Mouse (Mus musculus): ENCODE data around the gene C2cd4d. TPM values are rescaled to one million over a fixed set of nuclear protein-coding genes. Genes with fewer than 3 reads are reported as not detected.

C2cd4d gene
- polyA plus RNA-seq (2015; fragmentation: Nextera tagmentation; extraction: Ambion mirVana) = 0.06 and 0.17 TPM in 2 replicates

DNA sequence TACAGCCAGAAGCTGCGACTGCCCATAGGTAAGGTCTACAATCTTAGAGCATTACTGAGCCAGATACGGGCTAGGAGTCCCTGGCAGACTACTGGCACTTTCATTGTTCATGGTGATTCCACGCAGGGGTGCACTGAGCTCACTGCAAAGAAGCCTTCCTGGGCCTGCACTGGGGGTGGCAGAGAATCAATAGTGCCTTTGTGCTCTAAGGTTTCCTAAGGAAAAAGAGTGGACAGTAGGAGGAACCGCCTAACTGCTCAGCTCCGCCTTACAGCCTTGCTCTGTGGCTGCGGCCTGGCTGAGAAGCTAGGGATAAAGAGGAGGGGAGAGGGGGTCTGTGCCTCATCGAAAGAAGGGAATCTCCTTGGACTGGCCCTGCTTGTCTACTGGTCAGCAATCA lies at the start of gene C2cd4d:
TSS of gene C2cd4d (plus strand) at position 301 of the 400 bp plus-strand sequence.
- WGBS (ENCODE audit: insufficient replicate concordance) = 62% methylated on average over 7 of the region's 7 CpGs
- Histone ChIP-seq H3K4me3 (replicated peaks) (peak within 1 kb of the TSS; percentile 43), H3K27ac (replicated peaks) (no peak within 1 kb of the TSS), H3K9me3 (replicated peaks) (no peaks in the 10 kb centered on the region), H3K4me1 (replicated peaks) (no peaks in the 10 kb centered on the region), H3K4me2 (peak within 1 kb of the TSS; percentile 66), H3K9ac (no peak within 1 kb of the TSS), H3K36me3 (replicated peaks) (no peaks in the 10 kb centered on the region), H3K27me3 (peaks cover 57% of the 10 kb centered on the region)
- ATAC-seq (ENCODE audit: insufficient read depth) = no peak

DNA sequence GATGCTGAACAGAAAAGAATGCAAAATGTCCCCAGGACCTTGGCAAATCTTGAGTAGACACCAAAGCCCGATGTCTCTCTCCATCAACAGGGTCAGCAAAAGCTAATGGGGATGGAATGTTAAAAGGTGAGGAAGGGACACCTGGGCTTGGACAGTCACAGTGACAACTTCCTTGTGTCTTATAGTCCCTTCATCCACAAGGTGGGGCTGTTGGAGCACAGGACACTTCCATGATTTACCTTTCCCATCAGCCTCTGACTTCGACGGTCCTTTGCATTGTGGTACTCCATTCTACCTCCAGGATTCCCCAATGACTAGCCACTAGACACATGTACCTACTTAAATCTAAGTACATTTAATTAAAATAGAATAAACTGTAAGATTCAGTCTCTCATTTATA lies 33.6 kb upstream of the C2cd4d start:
- Histone ChIP-seq H3K4me1 (replicated peaks) (no peaks in the 10 kb centered on the region), H3K27me3 (no peaks in the 10 kb centered on the region), H3K36me3 (replicated peaks) (no peaks in the 10 kb centered on the region), H3K4me3 (replicated peaks) (no peak overlapping the region), H3K9me3 (replicated peaks) (no peaks in the 10 kb centered on the region), H3K9ac (no peak overlapping the region), H3K4me2 (no peak overlapping the region), H3K27ac (replicated peaks) (no peak overlapping the region)
- no peak for ATAC-seq (ENCODE audit: insufficient read depth)
- WGBS (ENCODE audit: insufficient replicate concordance) = 57% methylated on average over 3 of the region's 3 CpGs

DNA sequence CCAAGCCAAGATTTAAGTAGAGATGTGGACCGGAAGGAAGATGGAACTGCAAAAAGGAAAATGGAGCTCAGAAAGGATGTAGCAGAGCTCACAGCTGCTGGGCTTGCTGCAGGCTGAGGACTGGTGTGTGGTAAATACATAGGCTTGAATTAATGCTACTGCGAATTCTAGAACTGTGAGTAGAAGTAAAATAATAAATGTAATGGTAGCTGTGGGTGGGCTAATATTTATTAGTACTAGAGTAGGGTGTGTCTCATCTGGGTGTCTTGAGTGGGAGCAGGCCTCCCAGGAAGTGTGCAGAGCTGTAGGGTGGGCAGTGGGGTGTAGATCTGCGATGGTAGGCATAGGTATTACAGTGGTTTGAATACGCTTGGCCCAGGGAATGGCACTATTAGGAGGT lies 27.8 kb upstream of the C2cd4d start:
- H3K36me3 ChIP-seq (replicated peaks) = no peaks in the 10 kb centered on the region
- no peaks in the 10 kb centered on the region for H3K4me1 ChIP-seq (replicated peaks)
- ATAC-seq (ENCODE audit: insufficient read depth) = no peak
- H3K4me3 ChIP-seq (replicated peaks) = no peak overlapping the region
- H3K9ac ChIP-seq = no peak overlapping the region
- 68% methylated on average over 4 of the region's 4 CpGs for WGBS (ENCODE audit: insufficient replicate concordance)
- H3K27ac ChIP-seq (replicated peaks) = no peak overlapping the region
- no peaks in the 10 kb centered on the region for H3K27me3 ChIP-seq
- H3K4me2 ChIP-seq = no peak overlapping the region
- no peaks in the 10 kb centered on the region for H3K9me3 ChIP-seq (replicated peaks)

DNA sequence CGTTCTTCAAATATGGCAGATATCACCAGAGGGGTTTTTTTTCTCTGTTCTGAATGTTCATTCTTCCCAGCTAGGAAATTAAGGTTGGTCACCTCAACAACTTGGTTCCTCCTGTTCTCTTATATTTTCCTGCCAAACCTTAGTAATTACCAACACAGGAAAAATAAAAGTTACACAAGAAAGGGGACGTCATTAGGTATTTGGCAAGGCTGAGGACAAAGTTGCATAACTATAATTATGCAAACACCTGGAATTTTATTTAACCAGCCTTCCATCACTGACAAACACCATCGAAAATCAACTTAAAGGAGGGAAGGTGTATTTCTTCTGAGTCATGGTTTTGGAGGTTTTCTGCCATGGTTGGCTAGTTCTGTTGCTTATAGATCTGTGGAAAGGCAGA lies 23.7 kb upstream of the C2cd4d start:
- no peak for ATAC-seq (ENCODE audit: insufficient read depth)
- Histone ChIP-seq H3K4me2 (no peak overlapping the region), H3K9ac (no peak overlapping the region), H3K4me3 (replicated peaks) (no peak overlapping the region), H3K27me3 (no peaks in the 10 kb centered on the region), H3K36me3 (replicated peaks) (no peaks in the 10 kb centered on the region), H3K9me3 (replicated peaks) (no peaks in the 10 kb centered on the region), H3K4me1 (replicated peaks) (no peaks in the 10 kb centered on the region), H3K27ac (replicated peaks) (no peak overlapping the region)
- WGBS (ENCODE audit: insufficient replicate concordance) = 50% methylated on average over 3 of the region's 3 CpGs

DNA sequence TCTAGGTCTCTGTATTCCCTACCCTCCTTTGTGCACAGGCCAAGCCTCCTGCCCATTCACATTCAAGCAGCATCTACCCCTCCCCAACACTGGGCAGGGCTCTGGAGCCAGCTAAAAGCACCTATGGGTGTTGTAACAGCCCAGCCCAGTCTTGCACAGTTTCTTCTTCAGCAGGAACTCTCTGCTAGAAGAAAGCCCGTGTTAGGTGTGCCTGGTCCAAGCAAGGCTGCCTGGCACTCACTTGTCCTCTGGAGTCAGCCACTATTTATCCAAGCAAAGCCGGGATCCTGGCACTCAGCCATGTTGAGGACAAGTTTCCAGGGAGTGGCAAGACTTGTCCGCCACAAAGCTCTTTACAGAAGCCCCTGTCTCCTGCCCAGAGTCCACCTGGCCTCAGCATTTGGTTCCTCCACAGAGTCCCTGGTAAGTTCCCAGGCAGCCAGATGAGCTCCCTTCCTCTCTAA lies 20.2 kb upstream of the C2cd4d start, which contains the start of gene Them5:
TSS of gene Them5 (plus strand) at position 141 of the 464 bp plus-strand sequence.
- no peak within 1 kb of the TSS for H3K9ac ChIP-seq
- 42% methylated on average over 3 of the region's 3 CpGs for WGBS (ENCODE audit: insufficient replicate concordance)
- no peak within 1 kb of the TSS for H3K27ac ChIP-seq (replicated peaks)
- no peak for ATAC-seq (ENCODE audit: insufficient read depth)
- no peaks in the 10 kb centered on the region for H3K27me3 ChIP-seq
- H3K4me2 ChIP-seq = no peak within 1 kb of the TSS
- H3K9me3 ChIP-seq (replicated peaks) = no peaks in the 10 kb centered on the region
- H3K4me1 ChIP-seq (replicated peaks) = no peaks in the 10 kb centered on the region
- no peak within 1 kb of the TSS for H3K4me3 ChIP-seq (replicated peaks)
- H3K36me3 ChIP-seq (replicated peaks) = no peaks in the 10 kb centered on the region

DNA sequence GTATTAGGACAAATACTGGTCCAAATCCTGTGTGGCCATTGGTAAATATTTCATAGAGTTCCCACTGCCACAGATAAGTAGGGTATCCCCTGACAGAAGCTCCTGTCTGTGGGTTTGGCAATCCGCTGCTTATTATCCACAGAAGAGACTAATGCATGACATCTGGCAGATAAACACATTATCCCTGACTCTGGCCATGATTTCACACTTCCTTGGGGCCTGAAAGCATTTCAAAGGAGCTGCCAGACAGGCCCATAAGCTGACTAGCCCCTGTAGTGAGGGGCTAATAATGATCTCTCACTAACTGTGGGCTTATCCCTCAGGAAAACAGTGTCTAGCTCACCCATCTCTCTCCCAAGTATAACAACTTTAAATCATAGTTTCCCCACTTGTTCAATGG lies 19.7 kb upstream of the C2cd4d start:
- no peak overlapping the region for H3K27ac ChIP-seq (replicated peaks)
- H3K36me3 ChIP-seq (replicated peaks) = no peaks in the 10 kb centered on the region
- no peak overlapping the region for H3K4me3 ChIP-seq (replicated peaks)
- H3K9me3 ChIP-seq (replicated peaks) = no peaks in the 10 kb centered on the region
- no peaks in the 10 kb centered on the region for H3K27me3 ChIP-seq
- WGBS (ENCODE audit: insufficient replicate concordance) = 32% methylated on average over 1 of the region's 1 CpGs
- ATAC-seq (ENCODE audit: insufficient read depth) = no peak
- H3K4me1 ChIP-seq (replicated peaks) = no peaks in the 10 kb centered on the region
- H3K4me2 ChIP-seq = no peak overlapping the region
- no peak overlapping the region for H3K9ac ChIP-seq

DNA sequence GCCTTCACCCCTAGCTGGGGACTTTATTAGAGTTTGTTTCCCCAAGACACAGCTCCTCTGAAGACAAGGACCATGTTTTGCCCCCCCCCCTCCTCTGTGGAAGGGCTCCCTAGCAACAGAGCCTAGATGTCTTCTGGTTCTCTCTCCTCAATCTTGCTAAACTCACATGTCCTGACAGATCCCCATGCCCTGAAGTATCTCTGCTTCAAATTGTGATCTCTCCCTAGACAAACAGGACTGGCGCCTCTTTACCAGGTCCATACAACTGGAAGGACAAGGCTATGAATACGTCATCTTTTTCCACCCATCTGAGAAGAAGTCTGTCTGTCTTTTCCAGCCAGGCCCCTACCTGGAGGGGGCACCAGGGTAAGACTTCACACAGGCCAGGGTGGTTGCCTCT lies 18.1 kb upstream of the C2cd4d start:
- 57% methylated on average over 2 of the region's 2 CpGs for WGBS (ENCODE audit: insufficient replicate concordance)
- ATAC-seq (ENCODE audit: insufficient read depth) = no peak
- no peak overlapping the region for H3K27ac ChIP-seq (replicated peaks)
- H3K9me3 ChIP-seq (replicated peaks) = no peaks in the 10 kb centered on the region
- H3K4me3 ChIP-seq (replicated peaks) = no peak overlapping the region
- H3K4me1 ChIP-seq (replicated peaks) = no peaks in the 10 kb centered on the region
- H3K36me3 ChIP-seq (replicated peaks) = no peaks in the 10 kb centered on the region
- no peaks in the 10 kb centered on the region for H3K27me3 ChIP-seq
- H3K4me2 ChIP-seq = no peak overlapping the region
- no peak overlapping the region for H3K9ac ChIP-seq

DNA sequence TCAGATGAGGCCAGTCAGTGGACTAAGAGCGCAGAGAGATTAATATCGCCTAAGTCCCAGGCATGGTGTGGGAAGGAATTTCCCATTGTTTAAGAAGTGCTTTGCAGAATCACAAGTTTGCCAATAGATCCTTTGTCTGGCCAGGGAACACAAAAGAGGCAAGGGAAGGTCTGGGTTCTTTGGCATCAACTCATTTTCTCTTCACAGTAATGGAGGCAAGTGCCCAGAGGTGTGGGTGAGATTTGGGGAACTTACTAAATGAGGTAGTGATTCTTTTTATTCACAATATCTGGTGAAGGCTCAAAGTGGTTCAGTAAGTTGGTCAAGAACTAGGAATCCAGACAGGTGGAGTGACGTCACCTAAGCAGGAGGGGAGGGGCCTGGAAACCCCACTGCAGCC lies 17.3 kb upstream of the C2cd4d start:
- no peak overlapping the region for H3K27ac ChIP-seq (replicated peaks)
- no peak overlapping the region for H3K4me2 ChIP-seq
- no peaks in the 10 kb centered on the region for H3K27me3 ChIP-seq
- no peak overlapping the region for H3K9ac ChIP-seq
- H3K4me1 ChIP-seq (replicated peaks) = no peaks in the 10 kb centered on the region
- no peak overlapping the region for H3K4me3 ChIP-seq (replicated peaks)
- no peaks in the 10 kb centered on the region for H3K9me3 ChIP-seq (replicated peaks)
- ATAC-seq (ENCODE audit: insufficient read depth) = no peak
- H3K36me3 ChIP-seq (replicated peaks) = no peaks in the 10 kb centered on the region
- 47% methylated on average over 3 of the region's 3 CpGs for WGBS (ENCODE audit: insufficient replicate concordance)

DNA sequence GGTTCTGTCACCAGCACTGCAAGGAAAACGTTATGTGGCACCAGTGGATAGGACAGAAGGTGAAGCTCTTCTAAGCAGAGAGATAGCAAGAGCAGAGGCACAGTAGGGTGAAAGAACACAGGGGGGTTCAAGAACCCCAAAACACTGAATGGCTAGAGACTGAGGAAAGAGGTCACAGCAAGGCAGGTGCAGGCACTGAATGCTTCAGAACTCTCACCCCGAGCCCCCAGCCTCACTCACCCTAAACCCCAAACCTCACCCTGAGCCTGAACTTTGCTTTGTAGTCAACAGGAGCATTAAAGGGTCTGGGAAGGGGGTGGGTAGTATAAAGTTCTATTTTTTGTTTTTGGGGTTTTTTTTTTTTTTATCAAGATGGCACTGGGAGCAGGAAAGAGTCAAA lies 14.1 kb upstream of the C2cd4d start:
- ATAC-seq (ENCODE audit: insufficient read depth) = no peak
- no peak overlapping the region for H3K27ac ChIP-seq (replicated peaks)
- H3K4me2 ChIP-seq = no peak overlapping the region
- H3K9ac ChIP-seq = no peak overlapping the region
- H3K27me3 ChIP-seq = no peaks in the 10 kb centered on the region
- no peaks in the 10 kb centered on the region for H3K36me3 ChIP-seq (replicated peaks)
- no peak overlapping the region for H3K4me3 ChIP-seq (replicated peaks)
- H3K4me1 ChIP-seq (replicated peaks) = no peaks in the 10 kb centered on the region
- no peaks in the 10 kb centered on the region for H3K9me3 ChIP-seq (replicated peaks)
- 43% methylated on average over 2 of the region's 2 CpGs for WGBS (ENCODE audit: insufficient replicate concordance)

DNA sequence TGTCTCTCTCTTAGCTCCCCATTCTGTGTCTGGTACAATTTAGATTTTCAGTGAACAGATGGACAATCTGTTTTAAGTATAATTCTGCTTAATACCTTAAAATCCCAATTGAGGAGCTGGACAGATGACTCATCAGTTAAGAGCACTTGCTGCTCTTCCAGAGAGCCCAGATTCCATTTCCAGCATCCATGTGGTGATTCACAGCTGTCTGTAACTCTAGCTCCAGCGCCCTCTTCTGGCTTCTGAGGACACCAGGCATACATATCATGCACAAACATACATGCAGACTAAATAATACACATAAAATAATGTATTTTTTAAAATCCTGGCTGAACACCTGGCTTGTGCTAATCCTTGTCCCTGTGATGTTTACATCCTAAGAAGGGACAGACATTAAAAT lies 1.4 kb upstream of the C2cd4d start:
- WGBS (ENCODE audit: insufficient replicate concordance) = 0% methylated on average over 1 of the region's 1 CpGs
- H3K27me3 ChIP-seq = peaks cover 50% of the 10 kb centered on the region
- ATAC-seq (ENCODE audit: insufficient read depth) = no peak
- no peak overlapping the region for H3K9ac ChIP-seq
- H3K36me3 ChIP-seq (replicated peaks) = no peaks in the 10 kb centered on the region
- H3K4me2 ChIP-seq = no peak overlapping the region
- no peaks in the 10 kb centered on the region for H3K9me3 ChIP-seq (replicated peaks)
- no peak overlapping the region for H3K4me3 ChIP-seq (replicated peaks)
- no peaks in the 10 kb centered on the region for H3K4me1 ChIP-seq (replicated peaks)
- H3K27ac ChIP-seq (replicated peaks) = no peak overlapping the region

DNA sequence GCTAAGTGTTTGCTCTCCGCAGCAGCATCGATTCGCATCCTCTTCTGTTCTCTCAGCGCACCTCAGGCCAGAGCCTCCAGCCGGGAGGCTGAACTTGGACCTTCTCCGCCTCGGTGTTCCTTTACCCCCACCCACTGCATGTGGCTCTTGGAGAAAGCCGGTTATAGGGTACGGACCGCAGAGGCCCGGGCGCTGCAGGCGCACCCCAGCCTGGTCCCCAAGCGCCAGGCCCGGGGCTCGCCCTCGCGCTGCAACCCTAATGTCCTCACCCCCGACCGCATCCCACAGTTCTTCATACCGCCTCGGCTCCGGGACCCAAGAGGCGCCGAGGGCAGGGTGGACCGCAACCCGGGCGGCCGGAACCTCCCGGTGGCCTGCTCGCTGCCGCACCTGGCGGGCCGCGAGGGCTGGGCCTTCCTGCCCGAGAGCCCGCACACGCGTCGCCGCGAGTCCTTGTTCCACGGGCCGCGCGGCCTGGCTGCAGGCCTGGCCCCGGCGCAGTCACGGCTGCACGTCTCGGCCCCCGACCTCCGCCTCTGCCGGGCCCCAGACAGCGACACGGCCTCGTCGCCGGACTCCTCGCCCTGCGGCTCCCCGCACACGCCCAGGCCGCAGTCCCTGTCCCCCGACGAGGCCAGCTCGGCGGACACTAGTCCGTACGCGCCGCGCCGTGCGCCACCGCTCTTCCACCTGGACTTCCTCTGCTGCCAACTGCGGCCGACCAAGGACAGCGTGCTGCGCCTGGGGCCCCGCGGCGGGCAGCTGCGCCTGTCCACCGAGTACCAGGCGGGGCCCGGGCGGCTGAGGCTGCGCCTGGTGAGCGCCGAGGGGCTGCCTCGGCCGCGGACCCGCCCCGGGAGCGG lies 1.3 kb downstream of the C2cd4d start:
- peak overlapping the region; percentile 66 for H3K4me2 ChIP-seq
- peaks cover 57% of the 10 kb centered on the region for H3K27me3 ChIP-seq
- ATAC-seq (ENCODE audit: insufficient read depth) = no peak
- no peaks in the 10 kb centered on the region for H3K36me3 ChIP-seq (replicated peaks)
- H3K9me3 ChIP-seq (replicated peaks) = no peaks in the 10 kb centered on the region
- peak overlapping the region; percentile 43 for H3K4me3 ChIP-seq (replicated peaks)
- H3K27ac ChIP-seq (replicated peaks) = no peak overlapping the region
- H3K4me1 ChIP-seq (replicated peaks) = no peaks in the 10 kb centered on the region
- 6% methylated on average over 97 of the region's 97 CpGs for WGBS (ENCODE audit: insufficient replicate concordance)
- 0 out of 2 replicates have a peak overlapping the region, but pooled peaks have one; percentile 27 for H3K9ac ChIP-seq

Measured in liver, embryonic 15.5 days (tissue).